Mouse (Mus musculus) neural tube, embryonic 10.5 days (tissue): ENCODE results near the gene Enho.

Experiments
- DNase-seq: peaks from one replicate; pipeline ENCODE4 v3.0.0-alpha.2; 2017; ENCODE audit warnings: low spot score; ENCODE audit errors: extremely low spot score

Enho gene

DNA sequence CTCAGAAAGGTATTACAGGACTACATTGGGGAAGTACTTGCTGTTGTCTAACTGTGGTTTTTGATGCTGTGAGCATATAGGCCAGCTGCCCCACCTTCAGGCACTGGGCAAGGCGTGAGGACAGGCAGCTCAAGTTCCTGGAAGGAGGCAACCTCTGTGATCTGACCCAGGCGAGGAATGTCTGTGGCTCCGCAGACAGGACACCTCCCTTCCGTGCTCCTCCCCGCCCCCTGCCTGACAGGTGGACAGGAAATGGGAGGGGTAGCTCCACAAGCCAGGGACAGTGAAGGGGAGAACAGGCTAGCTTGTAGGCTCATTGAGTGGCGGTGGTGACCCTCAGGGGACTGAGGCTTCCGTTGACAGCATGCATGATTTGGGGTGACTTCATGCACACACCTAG, 24.4 kb upstream of the Enho start:
- DNase-seq: no peak

GRCm38 (mm10) chr4:41663614-41664013, 23.5 kb upstream of the Enho start:
- no peak for DNase-seq

GRCm38 (mm10) chr4:41662723-41663122, 22.6 kb upstream of the Enho start:
- DNase-seq: peak; percentile 49

DNA sequence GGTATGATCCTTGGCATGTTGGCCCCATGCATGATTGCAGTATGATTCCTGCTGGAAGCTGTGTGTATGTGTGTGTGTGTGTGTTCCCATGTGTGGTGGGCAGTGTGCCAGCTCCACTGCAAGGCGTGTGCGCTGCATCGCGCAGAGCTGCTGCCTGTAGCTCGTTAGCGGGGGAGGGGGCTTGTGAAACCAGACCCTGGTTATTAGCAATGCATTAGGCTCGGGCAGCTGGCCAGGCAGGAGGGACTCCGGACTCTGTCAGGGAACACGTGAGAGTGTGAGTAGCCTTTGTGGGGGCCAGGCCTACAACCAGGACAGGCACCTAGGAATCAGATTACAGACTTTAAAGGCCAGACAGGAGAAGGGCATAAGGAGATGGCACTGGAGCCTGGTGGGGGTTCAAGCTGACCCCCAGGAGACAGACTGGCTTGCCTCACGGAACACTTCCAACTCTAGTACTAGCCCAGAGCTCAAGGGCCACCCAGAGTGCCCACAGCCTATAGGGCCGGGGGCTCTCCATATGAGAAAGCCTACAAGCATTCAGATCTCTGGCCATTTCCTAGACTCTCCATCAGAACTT, 20.8 kb upstream of the Enho start:
- peak; percentile 59 for DNase-seq

GRCm38 (mm10) chr4:41659556-41659955, 19.4 kb upstream of the Enho start:
- no peak for DNase-seq

GRCm38 (mm10) chr4:41658566-41659384, 18.7 kb upstream of the Enho start:
- peak; percentile 34 for DNase-seq

- DNase-seq: no peak
These were observed 15.4 kb upstream of the Enho start for GRCm38 (mm10) chr4:41655525-41655924.

DNA sequence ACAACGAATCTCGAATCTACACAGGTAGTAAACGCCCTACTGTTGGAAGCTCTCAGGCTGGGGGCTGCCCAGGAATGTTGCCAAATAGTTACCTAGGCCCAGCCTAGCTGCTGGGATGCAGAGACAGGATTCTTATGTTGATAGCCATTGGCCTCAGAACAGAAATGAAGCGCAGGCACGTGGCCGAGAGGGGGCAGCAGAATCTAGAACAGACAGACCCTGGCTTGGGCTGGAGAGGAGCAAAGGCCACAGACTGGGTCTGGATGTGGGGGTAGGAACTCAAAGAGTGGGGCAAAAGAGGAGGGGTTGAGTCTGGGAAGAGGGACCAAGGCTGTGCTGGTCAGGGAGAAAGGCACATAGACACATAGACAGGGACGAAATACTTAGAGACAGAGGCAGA, 14.1 kb upstream of the Enho start:
- peak; percentile 74 for DNase-seq

GRCm38 (mm10) chr4:41653730-41654129, 13.6 kb upstream of the Enho start:
- no peak for DNase-seq

DNA sequence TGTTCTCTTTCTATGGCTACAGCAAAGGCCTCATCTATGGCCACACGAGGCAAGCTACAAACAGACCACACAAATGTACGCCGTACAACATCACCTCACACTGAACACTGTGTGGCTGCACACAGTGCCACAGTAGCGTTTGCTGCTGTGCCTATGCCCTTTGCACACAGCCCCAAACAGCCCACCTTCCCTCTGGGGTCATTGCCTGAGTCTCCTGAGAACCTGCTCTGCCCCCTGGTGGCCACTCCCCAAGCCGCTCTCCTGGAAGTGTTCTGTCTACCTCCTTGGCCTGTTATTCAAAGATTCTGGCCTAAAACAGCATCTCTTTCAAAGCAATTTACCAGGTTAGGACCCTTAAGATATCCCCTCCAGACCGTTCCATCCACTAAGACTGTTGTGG, 13.2 kb upstream of the Enho start:
- peak; percentile 85 for DNase-seq

DNA sequence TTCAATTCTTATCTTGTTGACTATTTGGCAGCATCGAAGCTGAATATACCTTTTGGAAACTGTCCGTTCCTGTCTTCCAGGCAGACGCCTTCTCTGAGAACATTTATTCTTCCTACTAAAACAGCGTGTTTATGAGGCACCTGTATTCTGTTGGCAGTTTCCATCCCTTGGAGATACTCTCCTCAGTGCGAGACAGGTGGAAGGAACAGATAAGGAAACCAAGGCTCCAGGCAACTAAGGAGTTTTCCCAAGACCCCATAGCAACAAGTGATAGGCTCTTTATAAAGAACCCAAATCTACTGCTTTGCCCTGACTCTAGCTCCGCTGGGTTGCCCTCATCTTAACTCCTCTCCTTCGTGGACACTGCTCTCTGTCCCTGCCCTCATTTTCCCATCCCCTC, 8.5 kb upstream of the Enho start:
- DNase-seq: no peak

DNA sequence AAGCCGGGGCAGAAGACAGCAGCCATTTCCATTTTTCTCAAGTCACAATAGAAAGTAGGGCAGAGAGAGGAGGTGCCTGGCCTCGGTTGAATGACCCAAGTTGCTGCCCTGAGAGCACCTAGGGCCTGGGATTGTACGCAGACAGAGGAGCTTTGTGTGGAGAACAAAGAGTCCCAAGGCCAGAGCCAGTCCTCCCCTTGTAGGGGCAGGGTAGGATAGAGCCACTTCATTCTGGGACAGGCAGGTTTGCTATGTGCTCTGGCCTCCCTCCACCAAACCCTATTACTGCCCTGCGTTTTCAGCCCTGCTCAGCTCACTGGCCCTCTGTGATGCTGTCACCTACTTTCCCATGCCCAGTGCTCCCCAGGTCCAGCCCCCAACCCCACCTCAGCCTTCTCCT, 8.0 kb upstream of the Enho start:
- no peak for DNase-seq

DNA sequence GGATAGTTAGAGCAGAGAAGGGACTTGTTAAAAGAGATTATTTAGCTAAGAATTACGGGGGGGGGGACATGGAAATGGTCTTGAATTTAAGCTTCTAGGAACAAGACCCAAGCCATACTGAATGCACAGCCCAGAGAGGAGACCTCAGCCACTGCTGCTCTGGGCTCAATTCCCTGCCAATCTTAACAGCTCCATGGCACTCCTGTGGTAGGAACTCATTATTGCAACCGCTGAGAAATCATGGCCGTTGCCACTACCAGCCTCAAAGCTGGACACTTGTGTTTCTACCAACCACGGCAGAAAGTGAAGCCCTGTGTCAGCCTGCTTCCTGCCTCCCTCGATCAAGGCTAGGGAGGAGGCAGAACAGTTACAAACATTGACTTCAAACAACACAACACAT, 5.4 kb upstream of the Enho start:
- DNase-seq: no peak

- DNase-seq: no peak
These were observed 1.2 kb upstream of the Enho start for GRCm38 (mm10) chr4:41641199-41641822.

DNA sequence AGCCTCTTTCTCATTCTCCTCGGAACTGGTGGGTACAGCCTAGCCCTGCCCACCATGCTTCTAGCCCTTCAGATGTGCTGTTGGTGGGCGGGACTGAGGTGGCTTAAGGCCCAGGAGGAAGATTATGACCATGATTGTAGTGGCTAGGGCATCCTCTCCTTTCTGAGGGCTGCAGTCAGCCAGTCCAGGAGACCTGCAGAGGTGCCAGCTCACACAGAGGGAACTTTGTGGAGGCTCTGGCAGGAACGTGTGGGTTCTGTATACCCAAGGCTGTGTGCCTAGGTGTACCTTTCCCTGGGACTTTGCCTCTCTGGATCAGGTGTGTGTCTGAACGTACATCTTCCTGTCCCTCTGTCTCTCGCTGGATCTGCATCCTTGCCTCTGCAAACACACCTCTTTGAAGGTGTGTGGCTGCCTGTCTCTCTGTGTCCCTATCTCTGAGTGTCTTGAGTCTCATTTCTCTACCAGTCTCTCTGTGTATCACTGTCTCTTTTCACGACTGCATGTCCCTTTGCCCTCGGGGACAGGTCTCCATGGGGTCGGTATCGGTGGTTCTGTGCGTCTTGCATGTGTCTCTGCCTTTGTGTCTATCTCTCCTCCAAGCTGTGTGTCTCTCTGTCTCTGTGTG, 796 bp downstream of the Enho start:
- no peak for DNase-seq

- no peak for DNase-seq
These were observed 1.3 kb downstream of the Enho start for GRCm38 (mm10) chr4:41638828-41639213.

GRCm38 (mm10) chr4:41638186-41638731, 1.9 kb downstream of the Enho start:
- DNase-seq: no peak

- DNase-seq: no peak
These were observed 3.1 kb downstream of the Enho start for GRCm38 (mm10) chr4:41636882-41637635.

DNA sequence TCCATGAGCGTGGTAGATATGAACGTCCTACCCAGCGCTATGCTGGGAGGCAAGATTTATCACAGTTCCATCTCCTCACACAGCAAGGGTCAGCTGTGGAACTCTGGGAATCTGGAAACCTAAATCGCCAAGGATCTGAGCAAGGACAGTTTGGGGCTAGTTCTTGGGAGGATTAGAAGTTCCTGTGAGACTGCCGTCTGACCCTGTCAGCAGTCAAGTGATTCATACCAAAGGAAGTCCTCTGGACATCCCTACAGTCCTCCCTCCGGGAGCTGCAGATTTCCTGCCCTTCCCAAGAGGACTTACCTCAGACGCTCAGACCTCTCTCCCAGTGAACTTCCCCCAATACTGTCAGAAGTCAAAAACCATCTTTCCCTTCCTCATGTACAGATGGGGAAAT, 3.8 kb downstream of the Enho start:
- DNase-seq: no peak

DNA sequence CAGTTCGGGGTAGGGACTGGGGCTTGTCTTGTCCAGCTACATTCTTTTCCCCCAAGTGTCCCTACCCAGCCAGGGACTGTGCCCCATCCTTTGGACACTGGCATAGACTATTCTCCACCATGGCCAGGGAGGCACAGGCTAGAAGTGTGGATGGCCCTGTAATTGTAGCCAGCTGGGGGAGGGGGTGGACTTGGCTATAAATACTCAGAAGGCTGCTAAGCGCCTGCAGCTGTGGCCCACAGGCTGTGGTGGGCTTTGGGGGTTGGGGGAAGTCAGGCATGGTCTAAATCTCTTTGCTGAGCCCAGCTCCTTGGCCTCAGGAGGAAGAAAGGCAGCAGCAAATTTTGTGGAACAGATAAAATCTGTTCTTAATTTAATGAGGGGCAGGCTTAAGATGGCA, 4.2 kb downstream of the Enho start:
- DNase-seq: peak; percentile 57

DNA sequence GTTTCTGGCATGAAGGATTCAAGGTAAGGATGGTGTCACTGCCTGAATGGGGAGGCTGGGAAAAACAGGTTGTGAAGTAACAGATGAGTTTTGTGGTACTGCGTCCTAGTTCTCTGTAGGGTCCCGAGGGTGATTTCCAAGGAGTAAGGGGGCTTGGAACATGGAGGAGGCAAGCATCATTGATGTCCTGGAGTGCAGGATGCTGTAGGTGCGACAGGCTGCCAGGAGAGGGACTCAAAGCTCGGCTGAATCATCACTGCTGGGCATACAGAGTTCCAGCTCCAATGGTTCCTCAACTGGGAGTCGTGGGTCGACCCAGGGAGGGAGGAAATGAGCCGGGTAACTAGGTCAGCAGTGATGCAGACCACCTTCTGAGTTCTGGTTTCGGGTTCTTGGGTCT, 4.9 kb downstream of the Enho start:
- DNase-seq: no peak
